Mouse (Mus musculus): ENCODE measurements around the gene Mab21l3.

DNA sequence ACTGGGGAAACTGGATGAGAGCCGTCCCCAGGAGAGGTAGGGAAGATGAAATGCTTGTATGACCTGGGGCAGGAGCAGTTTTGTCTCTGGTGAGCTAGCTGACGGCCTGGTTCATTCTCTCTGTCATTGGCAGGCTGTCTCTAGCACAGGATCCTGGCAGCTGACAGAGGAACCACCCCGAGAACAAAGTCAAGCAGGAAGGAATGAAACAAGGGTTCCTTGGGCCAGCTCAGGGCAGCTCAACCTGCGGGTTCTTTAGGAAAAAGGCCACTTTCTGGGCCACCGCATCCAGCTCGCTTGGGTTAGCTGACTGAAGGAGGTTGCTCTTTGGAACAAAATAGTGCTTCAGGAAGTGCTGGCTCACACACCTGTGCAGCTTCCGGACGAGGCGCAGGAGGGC is 34.0 kb downstream of the Mab21l3 start:
- TF ChIP-seq POLR2A (IDR thresholded peaks at IDR 0.05; ENCODE audit: low read depth, low read length) (no peak), CTCF (IDR thresholded peaks at IDR 0.05; ENCODE audit: extremely low read depth, insufficient read depth, insufficient read length, insufficient replicate concordance) (no peak)
